11 mouse cellular contexts compared by ENCODE assay signal in genomic region chr10:58233054-58233739, GRCm38 (mm10). TPM values are rescaled to one million over a fixed set of nuclear protein-coding genes. Genes with fewer than 3 reads are reported as not detected.
DNase-seq lines count a peak whose midpoint lies in the region; ATAC-seq and TF ChIP-seq lines count a peak whose summit lies in the region.
"Not testable (repeated sequence)": the region's sequence is repeated elsewhere in the genome, so short reads cannot be mapped to it uniquely, and the experiment has no call there.
"Had no signal": no experiment of that assay in that cellular context is flagged by ENCODE, and none has a peak within 500 bp of the region (broad histone marks: within the 10 kb centered on the region; RNA-seq: fewer than 3 reads in every experiment).

No protein-coding gene starts in this region.

- TF ChIP-seq POLR2A in limb, embryonic 14.5 days (IDR thresholded peaks at IDR 0.05; ENCODE audit: borderline replicate concordance, extremely low read depth, insufficient read depth, insufficient read length) = not testable (repeated sequence)

- ATAC-seq in embryonic facial prominence, embryonic 14.5 days (ENCODE audit: low read depth) = peak; percentile 24
- ATAC-seq in heart, postnatal 0 days (ENCODE audit: insufficient read depth, low read depth) = peak; percentile 54
- ATAC-seq in intestine, embryonic 16.5 days = peak; percentile 48
- ATAC-seq in limb, embryonic 14.5 days (ENCODE audit: low FRiP score, low read depth) = peak; percentile 36
- peak; percentile 27 for ATAC-seq in lung, postnatal 0 days
- ATAC-seq in monocyte, adult 5-6 weeks (replicated peaks; ENCODE audit: insufficient number of reproducible peaks, low FRiP score, low TSS enrichment, poor library complexity, severe bottlenecking) = peak; percentile 20

- not testable (repeated sequence) for DNase-seq in embryonic facial prominence, embryonic 14.5 days (ENCODE audit: low spot score); heart, postnatal 0 days (ENCODE audit: low spot score); limb, embryonic 14.5 days (ENCODE audit: low spot score); lung, postnatal 0 days (ENCODE audit: low spot score)
- DNase-seq in gastrocnemius, adult 8-10 months (ENCODE audit: low spot score in 2 of 2) = peak; percentile 57 to 70
- DNase-seq in testis, postnatal 14 days (ENCODE audit: low spot score) = peak; percentile 65

- not testable (repeated sequence) for H3K9ac ChIP-seq in embryonic facial prominence, embryonic 14.5 days (ENCODE audit: low read depth, low read length); heart, postnatal 0 days (replicated peaks; ENCODE audit: low read depth, low read length); intestine, embryonic 16.5 days (ENCODE audit: low read depth, low read length); limb, embryonic 14.5 days (ENCODE audit: low read depth, low read length, severe bottlenecking); lung, postnatal 0 days (replicated peaks; ENCODE audit: low read depth)

- not testable (repeated sequence) for H3K36me3 ChIP-seq in embryonic facial prominence, embryonic 14.5 days (ENCODE audit: control insufficient read depth, insufficient read depth, low read length); heart, postnatal 0 days (replicated peaks; ENCODE audit: control insufficient read depth, insufficient read depth, low read length); intestine, embryonic 16.5 days (ENCODE audit: control insufficient read depth, insufficient read depth, low read length); limb, embryonic 14.5 days (ENCODE audit: control insufficient read depth, insufficient read depth, low read length); lung, postnatal 0 days (ENCODE audit: insufficient read depth, low read length)

- not testable (repeated sequence) for H3K27me3 ChIP-seq in embryonic facial prominence, embryonic 14.5 days (replicated peaks; ENCODE audit: control insufficient read depth, insufficient read depth, low read length); heart, postnatal 0 days (ENCODE audit: control insufficient read depth, insufficient read depth, low read length); intestine, embryonic 16.5 days (replicated peaks; ENCODE audit: control insufficient read depth, insufficient read depth, low read length); limb, embryonic 14.5 days (ENCODE audit: control insufficient read depth, insufficient read depth, low read length); lung, postnatal 0 days (replicated peaks; ENCODE audit: insufficient read depth, low read length)

- not testable (repeated sequence) for TF ChIP-seq EP300 in heart, postnatal 0 days (IDR thresholded peaks at IDR 0.05; ENCODE audit: low read depth); lung, postnatal 0 days (IDR thresholded peaks at IDR 0.05)

- H3K27ac ChIP-seq in embryonic facial prominence, embryonic 14.5 days (replicated peaks; ENCODE audit: low read depth, low read length); heart, postnatal 0 days (ENCODE audit: low read depth); intestine, embryonic 16.5 days (ENCODE audit: low read length); limb, embryonic 14.5 days (replicated peaks; ENCODE audit: low read depth, low read length); lung, postnatal 0 days (ENCODE audit: low read length): not testable (repeated sequence)

- H3K4me3 ChIP-seq in embryonic facial prominence, embryonic 14.5 days (ENCODE audit: low read depth, low read length); heart, postnatal 0 days (ENCODE audit: low read depth, low read length); intestine, embryonic 16.5 days (ENCODE audit: low read length); limb, embryonic 14.5 days (replicated peaks; ENCODE audit: low read length); lung, postnatal 0 days (ENCODE audit: low read depth, low read length): not testable (repeated sequence)

- peaks cover 15% of the 10 kb centered on the region for H3K9me3 ChIP-seq in embryonic facial prominence, embryonic 14.5 days (ENCODE audit: control insufficient read depth, low read length)
- peaks cover 11% of the 10 kb centered on the region for H3K9me3 ChIP-seq in heart, postnatal 0 days (replicated peaks; ENCODE audit: control insufficient read depth, low read length)
- peaks cover 13% of the 10 kb centered on the region for H3K9me3 ChIP-seq in intestine, embryonic 16.5 days (ENCODE audit: control insufficient read depth, low read length)
- H3K9me3 ChIP-seq in limb, embryonic 14.5 days (ENCODE audit: control insufficient read depth, low read length) = peaks cover 11% of the 10 kb centered on the region
- H3K9me3 ChIP-seq in lung, postnatal 0 days (ENCODE audit: low read length) = not testable (repeated sequence)

- TF ChIP-seq CTCF in heart, postnatal 0 days (IDR thresholded peaks at IDR 0.05; ENCODE audit: low read depth); lung, postnatal 0 days (IDR thresholded peaks at IDR 0.05): not testable (repeated sequence)

- H3K4me1 ChIP-seq in embryonic facial prominence, embryonic 14.5 days (ENCODE audit: control insufficient read depth, insufficient read depth, low read length); heart, postnatal 0 days (ENCODE audit: control insufficient read depth, insufficient read depth); intestine, embryonic 16.5 days (ENCODE audit: control insufficient read depth, insufficient read depth, low read length); limb, embryonic 14.5 days (ENCODE audit: control insufficient read depth, insufficient read depth, low read length); lung, postnatal 0 days (ENCODE audit: insufficient read depth, low read depth, low read length): not testable (repeated sequence)

- not testable (repeated sequence) for H3K4me2 ChIP-seq in embryonic facial prominence, embryonic 14.5 days (ENCODE audit: low read depth, low read length); heart, postnatal 0 days (ENCODE audit: low read depth, low read length); intestine, embryonic 16.5 days (ENCODE audit: low read depth, low read length); limb, embryonic 14.5 days (replicated peaks; ENCODE audit: low read depth, low read length, severe bottlenecking); lung, postnatal 0 days (replicated peaks; ENCODE audit: low read depth, low read length)

- 72% methylated on average over 9 of the region's 10 CpGs for WGBS in embryonic facial prominence, embryonic 14.5 days
- 70% methylated on average over 9 of the region's 10 CpGs for WGBS in heart, postnatal 0 days
- 83% methylated on average over 9 of the region's 10 CpGs for WGBS in intestine, embryonic 16.5 days
- WGBS in limb, embryonic 14.5 days = 80% methylated on average over 9 of the region's 10 CpGs
- WGBS in lung, postnatal 0 days = 79% methylated on average over 9 of the region's 10 CpGs

RNA-seq across cellular contexts. Expression of gene Duxf3, which starts 0.7 kb away (rescaled TPM):
- not detected in 2 replicates for polyA plus RNA-seq in embryonic facial prominence, embryonic 14.5 days (2014; fragmentation: Nextera tagmentation; extraction: Ambion mirVana)
- total RNA-seq in gastrocnemius, adult 8-10 months (2022) = not detected
- total RNA-seq in heart, postnatal 0 days (2014; rRNA removed; ENCODE audit: low replicate concordance) = not detected in 2 replicates
- polyA plus RNA-seq in heart, postnatal 0 days (2015; fragmentation: Nextera tagmentation; extraction: Ambion mirVana) = not detected in 2 replicates
- not detected in 2 replicates for polyA plus RNA-seq in intestine, embryonic 16.5 days (2015; fragmentation: Nextera tagmentation; extraction: Ambion mirVana)
- polyA plus RNA-seq in limb, embryonic 14.5 days (2012; rRNA removed) = not detected in 2 replicates
- not detected in 2 replicates for polyA plus RNA-seq in limb, embryonic 14.5 days (2014; fragmentation: Nextera tagmentation; extraction: Ambion mirVana)
- not detected in 2 replicates for polyA plus RNA-seq in lung, postnatal 0 days (2015; fragmentation: Nextera tagmentation; extraction: Ambion mirVana)
- total RNA-seq in monocyte, adult 5-6 weeks (2017) = not detected in 3 replicates
- total RNA-seq: adrenal gland, postnatal 10 days; heart, postnatal 10 days; left cerebral cortex, adult 18-20 months had no signal

RNA-seq across cellular contexts. Expression of gene Gm4981, which starts 3.3 kb away (rescaled TPM):
- polyA plus RNA-seq in embryonic facial prominence, embryonic 14.5 days (2014; fragmentation: Nextera tagmentation; extraction: Ambion mirVana) = not detected in 2 replicates
- total RNA-seq in gastrocnemius, adult 8-10 months (2022) = not detected
- not detected in 2 replicates for total RNA-seq in heart, postnatal 0 days (2014; rRNA removed; ENCODE audit: low replicate concordance)
- not detected in 2 replicates for polyA plus RNA-seq in heart, postnatal 0 days (2015; fragmentation: Nextera tagmentation; extraction: Ambion mirVana)
- polyA plus RNA-seq in intestine, embryonic 16.5 days (2015; fragmentation: Nextera tagmentation; extraction: Ambion mirVana) = not detected in 2 replicates
- not detected in 2 replicates for polyA plus RNA-seq in limb, embryonic 14.5 days (2012; rRNA removed)
- polyA plus RNA-seq in limb, embryonic 14.5 days (2014; fragmentation: Nextera tagmentation; extraction: Ambion mirVana) = not detected in 2 replicates
- polyA plus RNA-seq in lung, postnatal 0 days (2015; fragmentation: Nextera tagmentation; extraction: Ambion mirVana) = not detected in 2 replicates
- 0.19 to 0.64 TPM in 2 of 3 replicates, not detected in the other for total RNA-seq in monocyte, adult 5-6 weeks (2017)
- total RNA-seq: adrenal gland, postnatal 10 days; heart, postnatal 10 days; left cerebral cortex, adult 18-20 months had no signal

RNA-seq across cellular contexts. Expression of gene AW822073, which starts 8.5 kb away (rescaled TPM):
- not detected in 2 replicates for polyA plus RNA-seq in embryonic facial prominence, embryonic 14.5 days (2014; fragmentation: Nextera tagmentation; extraction: Ambion mirVana)
- total RNA-seq in gastrocnemius, adult 8-10 months (2022) = not detected
- total RNA-seq in heart, postnatal 0 days (2014; rRNA removed; ENCODE audit: low replicate concordance) = not detected in 2 replicates
- not detected in 2 replicates for polyA plus RNA-seq in heart, postnatal 0 days (2015; fragmentation: Nextera tagmentation; extraction: Ambion mirVana)
- not detected in 2 replicates for polyA plus RNA-seq in intestine, embryonic 16.5 days (2015; fragmentation: Nextera tagmentation; extraction: Ambion mirVana)
- not detected in 2 replicates for polyA plus RNA-seq in limb, embryonic 14.5 days (2012; rRNA removed)
- not detected in 2 replicates for polyA plus RNA-seq in limb, embryonic 14.5 days (2014; fragmentation: Nextera tagmentation; extraction: Ambion mirVana)
- polyA plus RNA-seq in lung, postnatal 0 days (2015; fragmentation: Nextera tagmentation; extraction: Ambion mirVana) = not detected in 2 replicates
- total RNA-seq in monocyte, adult 5-6 weeks (2017) = not detected in 3 replicates
- total RNA-seq: adrenal gland, postnatal 10 days; heart, postnatal 10 days; left cerebral cortex, adult 18-20 months had no signal

RNA-seq across cellular contexts. Expression of gene Gcc2, which starts 22.1 kb away (rescaled TPM):
- polyA plus RNA-seq in embryonic facial prominence, embryonic 14.5 days (2014; fragmentation: Nextera tagmentation; extraction: Ambion mirVana) = 43.0 and 44.5 TPM in 2 replicates
- total RNA-seq in gastrocnemius, adult 8-10 months (2022) = 10 to 100 TPM; 23.7 to 39.7 (median 29.2) TPM
- 11.4 and 16.6 TPM in 2 replicates for total RNA-seq in heart, postnatal 0 days (2014; rRNA removed; ENCODE audit: low replicate concordance)
- polyA plus RNA-seq in heart, postnatal 0 days (2015; fragmentation: Nextera tagmentation; extraction: Ambion mirVana) = 33.9 and 37.3 TPM in 2 replicates
- polyA plus RNA-seq in intestine, embryonic 16.5 days (2015; fragmentation: Nextera tagmentation; extraction: Ambion mirVana) = 59.6 and 65.4 TPM in 2 replicates
- polyA plus RNA-seq in limb, embryonic 14.5 days (2012; rRNA removed) = 24.9 and 29.3 TPM in 2 replicates
- polyA plus RNA-seq in limb, embryonic 14.5 days (2014; fragmentation: Nextera tagmentation; extraction: Ambion mirVana) = 42.5 and 51.0 TPM in 2 replicates
- polyA plus RNA-seq in lung, postnatal 0 days (2015; fragmentation: Nextera tagmentation; extraction: Ambion mirVana) = 91.7 and 98.0 TPM in 2 replicates
- 35.0 to 48.5 TPM (median 37.9 TPM) in 3 replicates for total RNA-seq in monocyte, adult 5-6 weeks (2017)
